Mouse (Mus musculus): ENCODE measurements around the gene Fam129b. TPM values are rescaled to one million over a fixed set of nuclear protein-coding genes. Genes with fewer than 3 reads are reported as not detected.

Gene Fam129b
- polyA plus RNA-seq, 1 experiment from 2014 or later, result 13.8 TPM

DNA sequence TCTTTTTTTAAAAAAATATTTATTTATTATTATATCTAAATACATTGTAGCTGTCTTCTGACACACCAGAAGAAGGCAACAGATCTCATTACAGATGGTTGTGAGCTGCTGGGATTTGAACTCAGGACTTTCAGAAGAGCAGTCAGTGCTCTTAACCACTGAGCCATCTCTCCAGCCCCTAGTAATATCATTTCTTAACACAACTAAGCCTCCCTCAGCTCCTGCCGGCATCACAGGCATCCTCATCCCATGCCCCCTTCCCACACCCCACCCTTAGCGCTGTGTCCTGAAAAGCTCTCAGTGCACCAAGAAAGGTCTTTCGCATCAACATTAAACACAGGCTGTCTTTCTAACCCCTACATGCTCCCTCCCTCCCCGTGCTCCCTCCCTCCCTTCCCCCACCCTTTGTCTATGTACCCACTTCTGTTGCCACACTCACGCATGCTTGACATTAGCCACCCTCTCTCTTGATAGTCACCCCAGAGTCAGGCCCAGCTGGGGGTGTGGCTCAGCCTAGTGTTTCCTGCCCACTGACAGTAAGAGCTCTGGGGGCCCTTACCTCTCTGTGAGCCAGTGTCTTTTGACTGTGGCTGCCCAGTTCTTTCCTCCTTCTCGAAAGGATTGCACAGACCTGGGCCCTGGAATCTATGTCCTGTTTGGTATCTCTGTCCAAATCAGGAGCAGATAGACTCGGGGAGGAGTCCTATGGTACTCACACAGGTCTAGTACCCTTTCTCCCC is 20.7 kb upstream of the Fam129b start:
- Histone ChIP-seq H3K4me1 (replicated peaks; ENCODE audit: control insufficient read depth, insufficient read depth, low read length) (0 out of 2 replicates have a peak, but pooled peaks cover 3% of the 10 kb centered on the region), H3K4me2 (ENCODE audit: low read depth, low read length, severe bottlenecking) (no peak overlapping the region), H3K9ac (ENCODE audit: low read length) (no peak overlapping the region), H3K27me3 (ENCODE audit: control insufficient read depth, insufficient read depth, low read length) (peaks cover 2% of the 10 kb centered on the region; the same call in 1 of the 2 replicates), H3K4me3 (ENCODE audit: low read depth, low read length) (no peak overlapping the region), H3K36me3 (ENCODE audit: control insufficient read depth, insufficient read depth, low read length) (no peaks in the 10 kb centered on the region), H3K9me3 (ENCODE audit: control insufficient read depth, low read length) (no peaks in the 10 kb centered on the region), H3K27ac (ENCODE audit: low read depth, low read length) (no peak overlapping the region)
- DNase-seq (ENCODE audit: low spot score), result no peak
- 74% methylated on average over 7 of the region's 7 CpGs for WGBS
- no peak for ATAC-seq (replicated peaks; ENCODE audit: low FRiP score)

DNA sequence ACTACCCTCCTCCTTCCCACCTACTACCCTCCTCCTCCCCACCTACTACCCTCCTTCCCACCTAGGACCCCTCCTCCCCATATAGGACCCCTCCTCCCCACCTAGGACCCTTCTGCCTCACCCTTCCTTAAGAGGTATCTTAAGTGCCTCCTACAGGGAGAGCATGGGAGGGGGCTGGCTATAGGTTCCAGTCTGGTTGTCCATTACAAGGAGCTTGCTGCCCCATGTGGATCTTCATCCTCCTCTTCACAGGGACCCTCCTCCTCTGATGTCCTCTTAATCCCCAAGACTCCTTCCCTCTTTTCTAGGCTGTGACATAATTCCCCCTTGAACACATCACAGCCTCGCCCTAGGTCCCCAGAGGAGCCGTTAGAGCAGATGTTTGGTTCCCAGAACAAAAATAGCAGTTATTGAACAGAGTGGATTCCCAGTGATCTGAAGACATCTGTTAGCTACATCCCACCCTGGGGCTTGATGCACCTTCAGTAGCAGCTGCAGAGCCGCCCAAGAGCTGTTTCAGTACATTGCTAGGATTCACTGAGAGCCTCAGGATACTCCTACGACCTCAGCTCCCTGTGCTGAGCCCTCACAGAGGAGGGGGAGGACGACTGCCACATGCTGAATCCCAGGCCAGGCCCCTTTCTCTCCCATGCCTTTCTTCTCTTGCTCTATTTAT is 20.0 kb upstream of the Fam129b start:
- DNase-seq (ENCODE audit: low spot score) (no peak), ATAC-seq (replicated peaks; ENCODE audit: low FRiP score) (no peak)
- Histone ChIP-seq H3K36me3 (ENCODE audit: control insufficient read depth, insufficient read depth, low read length) (no peaks in the 10 kb centered on the region), H3K9me3 (ENCODE audit: control insufficient read depth, low read length) (no peaks in the 10 kb centered on the region), H3K4me1 (replicated peaks; ENCODE audit: control insufficient read depth, insufficient read depth, low read length) (0 out of 2 replicates have a peak, but pooled peaks cover 3% of the 10 kb centered on the region), H3K27me3 (ENCODE audit: control insufficient read depth, insufficient read depth, low read length) (peaks cover 2% of the 10 kb centered on the region; the same call in 1 of the 2 replicates), H3K27ac (ENCODE audit: low read depth, low read length) (no peak overlapping the region), H3K4me3 (ENCODE audit: low read depth, low read length) (no peak overlapping the region), H3K9ac (ENCODE audit: low read length) (no peak overlapping the region), H3K4me2 (ENCODE audit: low read depth, low read length, severe bottlenecking) (no peak overlapping the region)
- 52% methylated on average over 5 of the region's 5 CpGs for WGBS

DNA sequence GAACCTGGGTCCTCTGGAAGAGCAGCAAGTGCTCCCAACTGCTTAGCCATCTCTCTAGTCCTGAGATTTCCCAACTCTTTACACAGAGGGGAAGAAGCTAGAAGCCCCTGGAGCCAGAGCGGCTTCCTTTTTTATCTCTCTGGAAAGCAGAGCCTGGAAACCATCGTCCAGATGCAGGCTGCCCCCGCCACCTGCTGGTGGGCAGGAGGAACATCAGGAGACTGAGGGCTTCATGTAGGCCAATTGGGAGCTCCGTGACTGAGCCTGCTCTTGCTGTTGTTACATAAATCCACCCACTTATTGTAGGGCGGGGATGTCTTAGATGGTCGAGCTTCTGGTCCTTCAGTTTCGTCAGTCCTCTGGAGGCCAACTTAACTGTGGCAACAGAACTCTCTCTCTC is 18.3 kb upstream of the Fam129b start:
- ATAC-seq (replicated peaks; ENCODE audit: low FRiP score) (peak; percentile 68; the same call in 1 of the 2 replicates), DNase-seq (ENCODE audit: low spot score) (peak; percentile 93)
- Histone ChIP-seq H3K36me3 (ENCODE audit: control insufficient read depth, insufficient read depth, low read length) (no peaks in the 10 kb centered on the region), H3K27me3 (ENCODE audit: control insufficient read depth, insufficient read depth, low read length) (no peaks in the 10 kb centered on the region), H3K4me1 (replicated peaks; ENCODE audit: control insufficient read depth, insufficient read depth, low read length) (no peaks in the 10 kb centered on the region), H3K4me3 (ENCODE audit: low read depth, low read length) (no peak overlapping the region), H3K9ac (ENCODE audit: low read length) (no peak overlapping the region), H3K9me3 (ENCODE audit: control insufficient read depth, low read length) (no peaks in the 10 kb centered on the region), H3K27ac (ENCODE audit: low read depth, low read length) (no peak overlapping the region), H3K4me2 (ENCODE audit: low read depth, low read length, severe bottlenecking) (no peak overlapping the region)
- under 1% methylated on average over 7 of the region's 7 CpGs for WGBS

DNA sequence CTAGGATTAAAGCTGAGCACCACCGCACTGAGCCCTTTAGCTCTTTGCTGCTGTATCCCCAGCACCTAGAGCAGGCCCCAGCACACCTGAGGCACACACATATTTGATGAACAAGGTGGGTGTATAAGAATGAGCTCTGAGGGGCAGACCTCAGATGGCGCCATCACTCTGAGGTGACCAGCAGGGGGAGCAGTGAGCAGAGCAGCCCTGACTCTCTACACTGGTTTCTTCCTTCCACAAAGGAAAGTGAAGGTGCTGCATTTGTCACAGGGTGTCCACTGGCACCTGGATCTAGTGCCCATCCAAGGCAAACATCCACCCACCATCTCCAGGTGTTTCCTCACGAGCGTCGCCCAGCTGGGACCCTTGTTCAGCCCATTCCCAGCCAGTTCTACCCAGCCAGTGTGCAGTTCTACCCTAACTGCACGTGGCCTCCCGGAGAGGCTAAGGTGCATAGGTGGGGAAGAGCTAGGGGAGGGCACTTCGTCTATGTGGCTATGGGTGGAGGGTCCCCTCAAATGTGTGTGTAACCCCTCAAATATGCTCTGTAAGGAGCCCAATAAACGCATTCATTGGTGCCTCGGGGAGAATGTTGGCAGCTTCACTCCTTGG is 16.8 kb upstream of the Fam129b start:
- no peak overlapping the region for H3K9ac ChIP-seq (ENCODE audit: low read length)
- H3K4me2 ChIP-seq (ENCODE audit: low read depth, low read length, severe bottlenecking), result no peak overlapping the region
- 46% methylated on average over 10 of the region's 10 CpGs for WGBS
- no peaks in the 10 kb centered on the region for H3K27me3 ChIP-seq (ENCODE audit: control insufficient read depth, insufficient read depth, low read length)
- H3K4me1 ChIP-seq (replicated peaks; ENCODE audit: control insufficient read depth, insufficient read depth, low read length), result no peaks in the 10 kb centered on the region
- H3K9me3 ChIP-seq (ENCODE audit: control insufficient read depth, low read length), result no peaks in the 10 kb centered on the region
- H3K27ac ChIP-seq (ENCODE audit: low read depth, low read length), result no peak overlapping the region
- H3K4me3 ChIP-seq (ENCODE audit: low read depth, low read length), result no peak overlapping the region
- DNase-seq (ENCODE audit: low spot score) (peak; percentile 86), ATAC-seq (replicated peaks; ENCODE audit: low FRiP score) (peak; percentile 58; the same call in 1 of the 2 replicates)
- H3K36me3 ChIP-seq (ENCODE audit: control insufficient read depth, insufficient read depth, low read length), result no peaks in the 10 kb centered on the region

DNA sequence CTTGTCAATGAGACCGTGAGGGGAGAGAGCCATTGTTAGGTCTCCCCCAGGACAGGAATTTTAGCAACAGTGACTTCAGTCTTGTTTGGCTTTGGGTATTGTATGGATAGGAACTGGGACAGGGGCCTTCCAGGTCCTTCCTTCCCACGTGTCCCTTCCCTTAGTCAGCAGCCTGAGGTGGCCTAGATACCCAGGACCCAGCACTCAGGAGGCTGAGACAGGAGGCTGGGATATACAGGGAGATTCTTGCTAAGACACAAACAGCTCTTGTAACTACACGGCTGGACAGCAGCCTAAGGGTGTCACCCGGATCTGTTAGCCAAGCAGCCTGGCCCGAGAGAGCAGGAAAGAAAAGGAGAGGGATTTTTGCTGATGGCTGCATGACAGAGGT is 16.3 kb upstream of the Fam129b start:
- no peak overlapping the region for H3K4me2 ChIP-seq (ENCODE audit: low read depth, low read length, severe bottlenecking)
- H3K9ac ChIP-seq (ENCODE audit: low read length), result no peak overlapping the region
- 77% methylated on average over 5 of the region's 5 CpGs for WGBS
- H3K27me3 ChIP-seq (ENCODE audit: control insufficient read depth, insufficient read depth, low read length), result no peaks in the 10 kb centered on the region
- H3K36me3 ChIP-seq (ENCODE audit: control insufficient read depth, insufficient read depth, low read length), result no peaks in the 10 kb centered on the region
- H3K9me3 ChIP-seq (ENCODE audit: control insufficient read depth, low read length), result no peaks in the 10 kb centered on the region
- H3K27ac ChIP-seq (ENCODE audit: low read depth, low read length), result no peak overlapping the region
- no peaks in the 10 kb centered on the region for H3K4me1 ChIP-seq (replicated peaks; ENCODE audit: control insufficient read depth, insufficient read depth, low read length)
- DNase-seq (ENCODE audit: low spot score) (no peak), ATAC-seq (replicated peaks; ENCODE audit: low FRiP score) (no peak)
- H3K4me3 ChIP-seq (ENCODE audit: low read depth, low read length), result no peak overlapping the region

DNA sequence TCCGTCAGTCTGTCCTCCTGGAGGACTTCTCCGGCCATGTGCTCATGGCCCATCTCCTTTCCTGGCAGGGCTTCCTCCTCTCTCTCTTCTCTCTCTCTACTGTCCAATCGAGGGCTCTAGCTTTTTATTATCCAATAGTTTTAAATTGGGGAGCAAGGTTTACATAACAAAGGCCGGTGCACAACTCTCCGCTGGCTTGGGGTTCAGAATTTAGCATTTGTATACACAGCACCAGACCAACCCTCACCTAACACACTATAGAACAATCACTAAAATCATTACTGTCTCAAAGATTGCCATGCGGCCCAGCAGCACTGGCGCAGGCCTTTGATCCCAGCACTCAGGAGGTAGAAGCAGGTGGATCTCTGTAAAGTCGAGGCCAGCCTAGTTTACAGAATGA is 15.1 kb upstream of the Fam129b start:
- DNase-seq (ENCODE audit: low spot score) (no peak), ATAC-seq (replicated peaks; ENCODE audit: low FRiP score) (no peak)
- H3K4me1 ChIP-seq (replicated peaks; ENCODE audit: control insufficient read depth, insufficient read depth, low read length), result no peaks in the 10 kb centered on the region
- H3K36me3 ChIP-seq (ENCODE audit: control insufficient read depth, insufficient read depth, low read length), result no peaks in the 10 kb centered on the region
- no peak overlapping the region for H3K4me3 ChIP-seq (ENCODE audit: low read depth, low read length)
- WGBS, result 80% methylated on average over 8 of the region's 8 CpGs
- H3K27me3 ChIP-seq (ENCODE audit: control insufficient read depth, insufficient read depth, low read length), result no peaks in the 10 kb centered on the region
- no peak overlapping the region for H3K9ac ChIP-seq (ENCODE audit: low read length)
- H3K9me3 ChIP-seq (ENCODE audit: control insufficient read depth, low read length), result no peaks in the 10 kb centered on the region
- no peak overlapping the region for H3K27ac ChIP-seq (ENCODE audit: low read depth, low read length)
- no peak overlapping the region for H3K4me2 ChIP-seq (ENCODE audit: low read depth, low read length, severe bottlenecking)

DNA sequence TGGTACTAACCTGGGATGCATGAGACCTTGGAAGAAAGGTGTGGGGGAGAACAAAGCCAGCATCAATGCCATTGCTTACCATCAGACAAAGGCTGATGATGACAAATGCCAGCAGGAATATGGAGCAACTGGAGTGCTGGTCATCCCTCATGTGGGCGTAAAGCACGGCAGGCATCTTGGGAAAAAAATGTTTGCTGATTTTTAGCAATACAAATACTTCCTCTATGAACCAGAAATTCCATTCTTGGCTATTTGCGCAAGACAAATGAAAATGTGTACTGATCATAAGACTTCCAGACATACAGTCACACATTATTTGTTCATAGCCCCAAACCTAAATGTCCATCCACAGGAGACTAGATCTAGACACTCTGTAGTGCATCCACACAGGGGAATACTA is 12.6 kb upstream of the Fam129b start:
- Histone ChIP-seq H3K9ac (ENCODE audit: low read length) (no peak overlapping the region), H3K4me2 (ENCODE audit: low read depth, low read length, severe bottlenecking) (no peak overlapping the region), H3K4me3 (ENCODE audit: low read depth, low read length) (no peak overlapping the region), H3K9me3 (ENCODE audit: control insufficient read depth, low read length) (no peaks in the 10 kb centered on the region), H3K27ac (ENCODE audit: low read depth, low read length) (no peak overlapping the region), H3K27me3 (ENCODE audit: control insufficient read depth, insufficient read depth, low read length) (no peaks in the 10 kb centered on the region), H3K4me1 (replicated peaks; ENCODE audit: control insufficient read depth, insufficient read depth, low read length) (no peaks in the 10 kb centered on the region), H3K36me3 (ENCODE audit: control insufficient read depth, insufficient read depth, low read length) (no peaks in the 10 kb centered on the region)
- 96% methylated on average over 3 of the region's 3 CpGs for WGBS
- DNase-seq (ENCODE audit: low spot score), result no peak
- no peak for ATAC-seq (replicated peaks; ENCODE audit: low FRiP score)

DNA sequence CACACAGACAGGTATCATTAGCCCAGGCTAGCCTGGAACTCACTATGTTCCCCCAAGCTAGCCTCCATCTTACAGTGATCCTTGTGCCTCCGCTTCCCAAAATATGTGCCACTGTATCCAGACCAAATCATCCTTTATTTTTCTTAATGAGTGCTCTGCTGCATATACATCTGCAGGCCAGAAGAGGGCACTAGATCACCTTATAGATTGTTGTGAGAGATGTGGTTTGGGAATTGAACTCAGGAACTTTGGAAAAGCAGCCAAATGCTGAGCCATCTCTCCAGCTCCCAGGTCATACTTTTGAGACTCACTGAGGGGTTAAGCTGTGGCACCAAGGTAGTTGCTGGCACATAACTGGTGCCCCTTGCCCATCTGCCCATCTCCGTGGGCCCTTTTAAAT is 11.2 kb upstream of the Fam129b start:
- Histone ChIP-seq H3K4me2 (ENCODE audit: low read depth, low read length, severe bottlenecking) (no peak overlapping the region), H3K27ac (ENCODE audit: low read depth, low read length) (no peak overlapping the region), H3K4me1 (replicated peaks; ENCODE audit: control insufficient read depth, insufficient read depth, low read length) (no peaks in the 10 kb centered on the region), H3K9me3 (ENCODE audit: control insufficient read depth, low read length) (no peaks in the 10 kb centered on the region), H3K9ac (ENCODE audit: low read length) (no peak overlapping the region), H3K27me3 (ENCODE audit: control insufficient read depth, insufficient read depth, low read length) (no peaks in the 10 kb centered on the region), H3K36me3 (ENCODE audit: control insufficient read depth, insufficient read depth, low read length) (no peaks in the 10 kb centered on the region), H3K4me3 (ENCODE audit: low read depth, low read length) (no peak overlapping the region)
- no peak for DNase-seq (ENCODE audit: low spot score)
- ATAC-seq (replicated peaks; ENCODE audit: low FRiP score), result no peak
- 68% methylated on average over 2 of the region's 2 CpGs for WGBS

Measured in forebrain, embryonic 11.5 days (tissue).